Mouse (Mus musculus): ENCODE measurements at regions not wholly inside any gene's neighbourhood (a gene's known extent, or its start where the extent isn't known, plus 50 kb on each side); places are given as distances from the start of the nearest gene placed in this dataset.

GRCm38 (mm10) chr5:148758786-148759185, 170.3 kb downstream of the Katnal1 start:
- TF ChIP-seq KAT2A (IDR thresholded peaks at IDR 0.05; ENCODE audit: insufficient replicate concordance, low read length) (no peak), ELF1 (IDR thresholded peaks at IDR 0.05; ENCODE audit: low read depth, low read length) (no peak), EP300 (IDR thresholded peaks at IDR 0.05; ENCODE audit: low read length) (no peak)

All from CH12.LX (cell line).